Comparison of ENCODE assay signal across 18 mouse cellular contexts in the genomic region with DNA sequence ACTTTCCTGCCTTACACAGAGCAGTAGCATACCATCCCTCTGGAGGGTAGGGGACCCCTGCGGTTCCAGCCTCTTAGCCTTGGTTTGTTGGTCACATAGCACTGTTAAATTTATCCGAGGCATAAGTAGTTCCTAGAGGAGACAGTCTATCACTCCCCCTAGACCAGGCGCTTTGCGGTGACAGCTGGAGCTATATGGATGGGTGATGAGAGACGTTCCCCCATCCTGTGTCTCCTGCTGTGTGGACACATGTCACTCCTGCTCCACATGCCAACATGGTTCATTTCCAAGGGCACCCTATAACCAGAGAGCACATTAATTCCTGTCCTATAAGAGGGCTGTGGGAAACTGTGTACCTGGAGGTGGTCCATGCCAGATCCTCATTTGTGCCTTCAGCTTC. TPM values are rescaled to one million over a fixed set of nuclear protein-coding genes. Genes with fewer than 3 reads are reported as not detected.
DNase-seq lines count a peak whose midpoint lies in the region; ATAC-seq and TF ChIP-seq lines count a peak whose summit lies in the region.
"Had no signal": no experiment of that assay in that cellular context is flagged by ENCODE, and none has a peak within 500 bp of the region (broad histone marks: within the 10 kb centered on the region; RNA-seq: fewer than 3 reads in every experiment).

No protein-coding gene starts in this region.

- H3K27me3 ChIP-seq in forebrain, embryonic 13.5 days: no peaks in the 10 kb centered on the region
- H3K27me3 ChIP-seq in forebrain, embryonic 11.5 days (ENCODE audit: control insufficient read depth, insufficient read depth, low read length): no peaks in the 10 kb centered on the region
- no peaks in the 10 kb centered on the region for H3K27me3 ChIP-seq in limb, embryonic 11.5 days (ENCODE audit: control insufficient read depth, insufficient read depth, low read length)
- H3K27me3 ChIP-seq in limb, embryonic 10.5 days (ENCODE audit: low read depth, poor library complexity, severe bottlenecking): no peaks in the 10 kb centered on the region
- no peaks in the 10 kb centered on the region for H3K27me3 ChIP-seq in forebrain, embryonic 16.5 days (replicated peaks; ENCODE audit: control insufficient read depth, insufficient read depth, low read length)
- H3K27me3 ChIP-seq in hindbrain, postnatal 0 days (ENCODE audit: insufficient read depth, low read length): no peaks in the 10 kb centered on the region
- H3K27me3 ChIP-seq: stomach, embryonic 15.5 days had no signal

- H3K9ac ChIP-seq in forebrain, embryonic 13.5 days: no peak overlapping the region
- no peak overlapping the region for H3K9ac ChIP-seq in forebrain, embryonic 11.5 days (ENCODE audit: low read length)
- H3K9ac ChIP-seq in limb, embryonic 11.5 days (ENCODE audit: low read length): no peak overlapping the region
- H3K9ac ChIP-seq in forebrain, embryonic 16.5 days (replicated peaks; ENCODE audit: low read depth, low read length): no peak overlapping the region
- no peak overlapping the region for H3K9ac ChIP-seq in hindbrain, postnatal 0 days (replicated peaks; ENCODE audit: low read length)
- H3K9ac ChIP-seq: stomach, embryonic 15.5 days had no signal

- peaks cover 5% of the 10 kb centered on the region; the same call in 1 of the 2 replicates for H3K36me3 ChIP-seq in forebrain, embryonic 13.5 days (ENCODE audit: poor library complexity, severe bottlenecking)
- H3K36me3 ChIP-seq in forebrain, embryonic 11.5 days (ENCODE audit: control insufficient read depth, insufficient read depth, low read length): no peaks in the 10 kb centered on the region
- peaks cover 5% of the 10 kb centered on the region; the same call in 1 of the 2 replicates for H3K36me3 ChIP-seq in limb, embryonic 11.5 days (ENCODE audit: control insufficient read depth, insufficient read depth, low read length)
- H3K36me3 ChIP-seq in limb, embryonic 10.5 days: peaks cover 82% of the 10 kb centered on the region
- H3K36me3 ChIP-seq in forebrain, embryonic 16.5 days (ENCODE audit: control insufficient read depth, insufficient read depth): no peaks in the 10 kb centered on the region
- no peaks in the 10 kb centered on the region for H3K36me3 ChIP-seq in hindbrain, postnatal 0 days (ENCODE audit: insufficient read depth, low read length)

- ATAC-seq in forebrain, embryonic 13.5 days: peak; percentile 41
- ATAC-seq in forebrain, embryonic 11.5 days (replicated peaks; ENCODE audit: low FRiP score): no peak
- 0 out of 2 replicates have a peak, but pooled peaks have one; percentile 13 for ATAC-seq in limb, embryonic 11.5 days (ENCODE audit: insufficient number of reproducible peaks, low FRiP score, low TSS enrichment, low read depth)
- peak; percentile 39 for ATAC-seq in forebrain, embryonic 16.5 days
- peak; percentile 27; the same call in 1 of the 2 replicates for ATAC-seq in hindbrain, postnatal 0 days
- ATAC-seq: inflammation-experienced regulatory T-cells, adult 6 months had no signal

- 87% methylated on average over 5 of the region's 5 CpGs for WGBS in forebrain, embryonic 13.5 days
- 90% methylated on average over 5 of the region's 5 CpGs for WGBS in forebrain, embryonic 11.5 days
- 97% methylated on average over 5 of the region's 5 CpGs for WGBS in limb, embryonic 11.5 days
- 93% methylated on average over 5 of the region's 5 CpGs for WGBS in limb, embryonic 10.5 days
- WGBS in forebrain, embryonic 16.5 days: 72% methylated on average over 5 of the region's 5 CpGs
- WGBS in hindbrain, postnatal 0 days: 62% methylated on average over 5 of the region's 5 CpGs

- intact Hi-C loops in heart, postnatal 36 days (cut with DNase I): no loop called here

- H3K4me2 ChIP-seq in forebrain, embryonic 13.5 days: no peak overlapping the region
- H3K4me2 ChIP-seq in forebrain, embryonic 11.5 days (ENCODE audit: low read depth, low read length, severe bottlenecking): no peak overlapping the region
- no peak overlapping the region for H3K4me2 ChIP-seq in limb, embryonic 11.5 days (ENCODE audit: low read depth, severe bottlenecking)
- no peak overlapping the region for H3K4me2 ChIP-seq in forebrain, embryonic 16.5 days (ENCODE audit: low read length)
- H3K4me2 ChIP-seq in hindbrain, postnatal 0 days (ENCODE audit: low read depth, low read length): no peak overlapping the region
- H3K4me2 ChIP-seq: stomach, embryonic 15.5 days had no signal

- 0 out of 2 replicates have a peak, but pooled peaks cover 4% of the 10 kb centered on the region for H3K9me3 ChIP-seq in forebrain, embryonic 13.5 days (replicated peaks)
- H3K9me3 ChIP-seq in forebrain, embryonic 11.5 days (ENCODE audit: control insufficient read depth, low read length): 0 out of 2 replicates have a peak, but pooled peaks cover 2% of the 10 kb centered on the region
- H3K9me3 ChIP-seq in limb, embryonic 11.5 days (ENCODE audit: control insufficient read depth, low read length): no peaks in the 10 kb centered on the region
- no peaks in the 10 kb centered on the region for H3K9me3 ChIP-seq in limb, embryonic 10.5 days (replicated peaks)
- no peaks in the 10 kb centered on the region for H3K9me3 ChIP-seq in forebrain, embryonic 16.5 days (ENCODE audit: control insufficient read depth, low read length)
- H3K9me3 ChIP-seq in hindbrain, postnatal 0 days (ENCODE audit: low read length): no peaks in the 10 kb centered on the region
- H3K9me3 ChIP-seq: stomach, embryonic 15.5 days had no signal

- DNase-seq in forebrain, embryonic 11.5 days (ENCODE audit: low spot score): no peak
- DNase-seq in limb, embryonic 11.5 days (ENCODE audit: low spot score): no peak
- no peak for DNase-seq in limb, embryonic 10.5 days (ENCODE audit: low spot score)
- no peak for DNase-seq in hindbrain, postnatal 0 days (ENCODE audit: low spot score)
- no peak for DNase-seq in heart, postnatal 36 days
- DNase-seq: adrenal gland, postnatal 25 days; embryo, embryonic 11 days; gastrocnemius, postnatal 25 days; kidney, adult 8-10 months; kidney, postnatal 4 days; lung, adult 18-20 months; midbrain, embryonic 14.5 days; right cerebral cortex, postnatal 14 days; thymus, adult 2 months had no signal

- TF ChIP-seq CTCF in hindbrain, postnatal 0 days (IDR thresholded peaks at IDR 0.05; ENCODE audit: low read depth): no peak

- H3K27ac ChIP-seq in forebrain, embryonic 13.5 days: no peak overlapping the region
- H3K27ac ChIP-seq in forebrain, embryonic 11.5 days (ENCODE audit: low read depth, low read length): no peak overlapping the region
- no peak overlapping the region for H3K27ac ChIP-seq in limb, embryonic 11.5 days (replicated peaks; ENCODE audit: low read depth, low read length)
- no peak overlapping the region for H3K27ac ChIP-seq in limb, embryonic 10.5 days
- peak overlapping the region; percentile 29; the same call in 1 of the 2 replicates for H3K27ac ChIP-seq in forebrain, embryonic 16.5 days (ENCODE audit: low read length)
- no peak overlapping the region for H3K27ac ChIP-seq in hindbrain, postnatal 0 days
- H3K27ac ChIP-seq: stomach, embryonic 15.5 days had no signal

- peaks cover 23% of the 10 kb centered on the region for H3K4me1 ChIP-seq in forebrain, embryonic 13.5 days
- no peaks in the 10 kb centered on the region for H3K4me1 ChIP-seq in forebrain, embryonic 11.5 days (replicated peaks; ENCODE audit: control insufficient read depth, insufficient read depth, low read length)
- H3K4me1 ChIP-seq in limb, embryonic 11.5 days (ENCODE audit: control insufficient read depth, insufficient read depth, low read length): 0 out of 2 replicates have a peak, but pooled peaks cover 2% of the 10 kb centered on the region
- H3K4me1 ChIP-seq in limb, embryonic 10.5 days: peaks cover 22% of the 10 kb centered on the region
- peaks cover 27% of the 10 kb centered on the region for H3K4me1 ChIP-seq in forebrain, embryonic 16.5 days (replicated peaks; ENCODE audit: control insufficient read depth, insufficient read depth, low read length)
- peaks cover 8% of the 10 kb centered on the region; the same call in 1 of the 2 replicates for H3K4me1 ChIP-seq in hindbrain, postnatal 0 days (ENCODE audit: insufficient read depth, low read length)
- H3K4me1 ChIP-seq: stomach, embryonic 15.5 days had no signal

- H3K4me3 ChIP-seq in forebrain, embryonic 13.5 days: no peak overlapping the region
- H3K4me3 ChIP-seq in forebrain, embryonic 11.5 days (ENCODE audit: low read depth, low read length): no peak overlapping the region
- no peak overlapping the region for H3K4me3 ChIP-seq in limb, embryonic 11.5 days (ENCODE audit: low read depth, low read length)
- H3K4me3 ChIP-seq in limb, embryonic 10.5 days: no peak overlapping the region
- H3K4me3 ChIP-seq in forebrain, embryonic 16.5 days (replicated peaks; ENCODE audit: low read length): no peak overlapping the region
- no peak overlapping the region for H3K4me3 ChIP-seq in hindbrain, postnatal 0 days (ENCODE audit: low read length)
- H3K4me3 ChIP-seq: stomach, embryonic 15.5 days had no signal

RNA-seq across cellular contexts. Expression of gene Dctd, which starts 42.1 kb away (rescaled TPM):
- polyA plus RNA-seq in forebrain, embryonic 13.5 days (2015; fragmentation: Nextera tagmentation; extraction: Ambion mirVana): 14.2 and 14.3 TPM in 2 replicates
- polyA plus RNA-seq in forebrain, embryonic 11.5 days (2014; fragmentation: Nextera tagmentation; extraction: Ambion mirVana): 36.8 and 38.0 TPM in 2 replicates
- polyA plus RNA-seq in limb, embryonic 11.5 days (2014; fragmentation: Nextera tagmentation; extraction: Ambion mirVana): 56.1 and 59.3 TPM in 2 replicates
- polyA plus RNA-seq in limb, embryonic 10.5 days (2016; fragmentation: Nextera tagmentation; extraction: Ambion mirVana): 61.9 and 72.0 TPM in 2 replicates
- 16.4 and 17.5 TPM in 2 replicates for polyA plus RNA-seq in forebrain, embryonic 16.5 days (2015; fragmentation: Nextera tagmentation; extraction: Ambion mirVana)
- total RNA-seq in hindbrain, postnatal 0 days (2014; rRNA removed): 18.4 and 20.1 TPM in 2 replicates
- 9.8 TPM in 2 replicates for polyA plus RNA-seq in hindbrain, postnatal 0 days (2015; fragmentation: Nextera tagmentation; extraction: Ambion mirVana)
- total RNA-seq in heart, postnatal 36 days (2021): 1 to 10 TPM in 1 of 2 experiments, under 1 TPM in 1; 0.43 to 1.2 TPM
